Mouse (Mus musculus) kidney, postnatal 36 days (tissue): Measurements from ENCODE around the gene Sf3b4.

Experiments used
- DNase-seq, 2 experiments: peaks; one replicate each; pipeline ENCODE4 v3.0.0; 2021 to 2022; ENCODE audit warnings: mixed read lengths in 2 of 2

The Sf3b4 gene

GRCm38 (mm10) chr3:96172197-96173178 is at the start of gene Sf3b4:
TSS of gene Sf3b4 (plus strand) at chr3:96172332.
- DNase-seq, result peak; percentile 89 to 90

GRCm38 (mm10) chr3:96124235-96124634 is 47.9 kb upstream of the Sf3b4 start:
- DNase-seq, result no peak

DNA sequence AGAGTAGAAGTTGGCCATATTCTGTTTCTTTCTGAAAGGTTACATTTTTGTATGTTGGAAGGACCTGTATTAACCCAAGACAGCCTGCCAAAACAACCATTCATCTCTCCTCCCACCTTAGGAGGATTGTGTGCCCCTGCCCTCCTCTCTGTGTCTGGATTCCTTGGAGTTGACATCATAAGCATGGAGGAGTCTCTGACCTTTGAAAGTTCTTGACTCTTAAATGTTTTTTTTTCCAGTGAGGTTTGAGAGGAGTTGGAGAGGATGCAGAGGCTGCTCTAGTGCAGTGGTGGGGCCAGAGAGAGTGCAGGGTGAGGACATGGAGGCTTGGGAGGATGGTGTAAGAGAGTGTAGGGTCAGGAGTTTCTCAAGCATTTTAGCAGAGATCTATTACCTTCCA is 44.0 kb upstream of the Sf3b4 start:
- DNase-seq, result peak in 1 of 2 experiments; percentile 31

- DNase-seq, result no peak
Measured at GRCm38 (mm10) chr3:96132478-96132877, 39.7 kb upstream of the Sf3b4 start.

- peak; percentile 55 to 74 for DNase-seq
Measured at GRCm38 (mm10) chr3:96133327-96133905, 38.7 kb upstream of the Sf3b4 start.

DNA sequence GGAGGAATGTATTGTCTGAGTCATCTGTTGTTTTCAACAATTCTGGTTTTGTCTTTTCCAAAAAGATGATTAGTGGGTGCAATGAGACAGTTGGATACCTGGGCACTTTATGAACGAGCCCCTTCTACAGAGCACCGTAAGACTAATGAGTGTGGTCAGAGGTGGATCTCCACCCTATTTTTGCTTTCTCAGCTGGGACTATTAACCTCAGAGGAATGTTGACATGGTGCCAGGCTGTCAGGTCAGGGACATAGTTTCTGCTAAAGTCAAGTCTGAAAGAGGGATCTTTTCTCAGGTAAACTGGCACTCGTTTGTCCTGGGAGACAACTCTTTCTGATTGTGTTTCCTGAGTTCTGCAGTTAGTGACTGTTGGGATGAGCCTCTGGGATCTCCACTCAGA is 37.1 kb upstream of the Sf3b4 start:
- peak; percentile 86 to 89 for DNase-seq

DNA sequence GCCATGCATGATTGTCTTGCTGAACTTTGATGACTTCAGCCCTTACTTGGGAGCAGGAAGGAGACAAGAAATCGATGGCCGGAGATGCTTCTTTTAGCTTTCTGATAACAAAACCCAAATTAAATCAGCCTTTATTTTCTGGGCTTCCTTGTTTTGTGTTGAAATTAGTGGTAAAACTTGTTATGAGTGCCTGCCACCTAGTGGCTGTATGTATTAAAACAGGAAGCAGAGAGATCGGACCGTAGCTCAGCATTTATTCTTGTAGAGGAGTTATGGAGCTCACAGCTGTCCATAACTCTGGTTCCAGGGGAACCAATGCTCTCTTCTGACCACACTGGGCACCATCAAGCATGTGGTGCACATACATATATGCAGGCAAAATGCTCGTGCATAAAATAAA is 24.2 kb upstream of the Sf3b4 start:
- DNase-seq, result peak; percentile 68 to 73

DNA sequence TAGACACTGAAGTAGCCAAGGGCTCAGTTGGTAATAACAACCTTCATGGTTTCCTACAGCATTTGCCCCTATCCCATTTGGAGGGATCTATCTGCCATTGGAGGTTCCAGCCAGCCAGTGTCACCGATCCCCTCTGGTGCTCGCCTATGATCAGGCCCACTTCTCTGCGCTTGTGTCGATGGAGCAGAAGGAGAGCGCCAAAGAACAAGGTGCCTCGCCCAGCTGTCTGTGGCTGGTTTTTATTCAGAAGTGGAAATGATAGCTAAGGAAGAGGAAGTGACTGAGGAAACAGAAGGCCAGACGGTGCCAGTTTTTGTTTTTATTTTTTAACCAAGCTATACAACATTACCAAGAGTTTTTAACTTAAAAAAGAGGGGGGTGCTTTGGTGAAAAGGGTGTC is 20.3 kb upstream of the Sf3b4 start:
- DNase-seq, result no peak

- DNase-seq, result no peak
Measured at GRCm38 (mm10) chr3:96152611-96153010, 19.5 kb upstream of the Sf3b4 start.

DNA sequence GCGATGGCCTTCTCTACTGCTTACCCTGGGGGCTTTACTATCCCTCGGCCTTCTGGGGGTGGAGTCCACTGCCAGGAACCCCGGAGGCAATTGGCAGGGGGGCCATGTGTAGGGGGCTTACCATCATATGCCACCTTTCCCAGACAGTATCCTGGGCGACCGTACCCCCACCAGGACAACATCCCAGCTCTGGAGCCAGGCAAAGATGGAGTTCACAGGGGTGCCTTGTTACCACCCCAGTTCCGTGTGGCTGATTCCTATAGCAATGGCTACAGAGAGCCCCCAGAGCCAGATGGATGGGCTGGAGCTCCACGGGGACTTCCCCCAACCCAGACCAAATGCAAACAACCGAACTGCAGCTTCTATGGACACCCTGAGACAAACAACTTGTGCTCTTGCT is 16.6 kb upstream of the Sf3b4 start:
- no peak for DNase-seq

GRCm38 (mm10) chr3:96159820-96160219 is 12.3 kb upstream of the Sf3b4 start:
- DNase-seq, result peak; percentile 42 to 63

GRCm38 (mm10) chr3:96160222-96160802 is 11.8 kb upstream of the Sf3b4 start:
- peak; percentile 68 to 81 for DNase-seq

GRCm38 (mm10) chr3:96160803-96161516 is 11.2 kb upstream of the Sf3b4 start:
- DNase-seq, result peak; percentile 89 to 92

GRCm38 (mm10) chr3:96161869-96162840 is 10.0 kb upstream of the Sf3b4 start, which contains the start of gene Mtmr11:
TSS of gene Mtmr11 (plus strand) at chr3:96162004.
- DNase-seq, result peak; percentile 58 to 82

DNA sequence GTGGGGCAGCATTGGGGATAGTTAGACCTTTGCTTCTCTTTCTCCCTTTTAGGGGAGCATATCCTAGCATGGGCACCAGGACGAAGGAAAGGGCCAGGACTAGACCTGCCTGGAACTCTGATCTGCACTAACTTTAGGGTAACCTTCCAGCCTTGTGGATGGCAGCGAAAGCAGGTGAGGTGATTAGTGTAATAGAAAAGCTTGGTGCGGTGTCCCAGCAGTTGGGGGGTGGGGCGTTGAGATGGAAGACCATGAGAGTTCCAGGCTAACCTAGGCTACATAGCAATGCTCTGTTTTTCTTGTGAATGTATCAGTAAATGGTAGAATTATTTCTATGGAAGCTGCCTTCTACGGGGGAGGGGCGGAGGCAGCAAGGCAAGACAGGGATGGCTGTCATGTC is 9.1 kb upstream of the Sf3b4 start:
- DNase-seq, result peak in 1 of 2 experiments; percentile 43

DNA sequence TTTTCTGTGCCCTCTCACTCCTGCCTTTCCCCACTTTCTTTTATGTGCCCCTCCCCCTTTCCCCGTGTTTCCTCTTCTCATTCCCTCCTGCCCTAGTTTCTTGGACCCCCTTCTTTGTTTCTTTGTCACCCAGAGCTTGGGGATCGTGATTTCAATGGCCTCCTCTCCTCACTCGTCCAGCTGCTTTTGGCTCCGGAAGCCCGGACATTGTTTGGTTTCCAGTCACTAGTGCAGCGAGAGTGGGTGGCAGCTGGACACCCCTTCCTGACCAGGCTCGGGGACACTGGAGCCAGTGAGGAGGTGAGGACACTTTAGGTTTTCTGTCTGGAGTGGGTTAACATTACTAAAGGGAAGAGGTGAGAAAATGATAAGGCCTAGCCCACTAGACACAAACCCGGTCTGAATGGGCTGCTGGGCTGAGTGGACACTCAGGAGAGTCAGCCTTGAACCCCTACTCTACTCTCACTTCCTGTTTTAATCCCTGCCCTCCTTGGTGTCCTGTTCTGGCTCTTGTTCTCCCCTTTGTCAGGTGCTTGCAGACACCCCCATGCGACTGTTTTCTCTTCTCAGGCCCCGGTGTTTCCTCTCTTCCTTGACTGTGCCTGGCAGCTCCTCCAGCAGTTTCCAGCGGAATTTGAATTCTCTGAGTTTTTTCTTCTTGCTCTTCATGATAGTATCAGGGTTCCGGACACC is 3.5 kb upstream of the Sf3b4 start:
- DNase-seq, result peak in 1 of 2 experiments; percentile 30

- DNase-seq, result no peak
Measured at GRCm38 (mm10) chr3:96170276-96170675, 1.9 kb upstream of the Sf3b4 start.

DNA sequence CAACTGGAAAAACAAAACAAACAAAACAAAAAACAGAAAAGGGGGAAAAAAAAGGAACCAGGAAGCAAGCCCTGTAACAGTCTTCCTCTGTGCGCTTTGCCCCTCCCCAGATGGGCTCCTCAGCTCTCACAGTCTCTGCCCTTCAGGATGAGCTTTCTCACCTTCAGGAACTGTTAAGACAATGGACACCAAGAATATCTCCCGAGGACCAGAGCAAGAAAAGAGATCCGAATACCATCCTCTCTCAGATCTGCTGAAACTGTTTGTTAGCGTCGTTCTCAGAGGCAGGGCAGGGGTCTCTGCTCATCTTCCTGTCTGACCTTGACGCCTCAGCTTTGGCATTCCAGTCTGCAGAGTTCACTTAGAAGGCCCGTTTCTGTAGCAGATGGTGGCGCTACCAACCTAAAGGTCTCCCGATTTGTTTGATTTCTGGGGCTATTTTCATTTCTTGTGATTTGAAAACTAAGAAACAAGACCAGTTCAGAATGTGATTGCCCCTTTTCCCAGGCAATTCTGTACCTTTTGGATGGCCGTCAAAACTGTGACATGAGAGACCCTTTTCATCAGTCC is 1.1 kb upstream of the Sf3b4 start:
- peak in 1 of 2 experiments; percentile 31 for DNase-seq

DNA sequence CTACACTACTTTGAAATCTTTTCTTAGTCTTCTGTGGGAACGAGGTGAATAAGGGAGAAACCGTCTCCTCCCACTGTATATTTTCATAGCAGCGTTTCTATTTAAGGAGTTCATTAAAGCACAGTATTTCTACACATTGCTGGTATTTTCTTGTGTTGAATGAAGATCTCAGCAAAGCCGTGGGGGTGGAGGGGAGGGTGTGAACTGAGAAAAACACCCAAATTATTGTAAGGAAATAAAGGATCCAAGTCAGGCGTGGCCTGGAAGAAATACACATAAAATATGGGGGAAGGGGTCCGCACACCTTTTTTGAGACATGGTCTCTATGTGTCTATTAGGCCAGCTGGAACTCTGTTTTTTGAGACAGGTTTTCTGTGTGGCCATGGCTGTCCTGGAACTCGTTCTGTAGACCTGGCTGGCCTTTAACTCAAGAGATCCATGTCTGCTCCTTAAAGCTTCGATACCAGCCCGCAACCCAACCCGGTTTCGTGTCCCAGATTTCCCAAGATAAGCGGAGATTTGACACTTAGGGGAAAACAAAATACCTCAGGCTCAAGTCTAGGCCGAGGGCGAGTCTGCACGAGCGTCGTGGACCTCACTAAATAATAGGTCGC is 442 bp upstream of the Sf3b4 start:
- DNase-seq, result no peak

GRCm38 (mm10) chr3:96173185-96173584 is 1.1 kb downstream of the Sf3b4 start:
- DNase-seq, result no peak
